Mouse (Mus musculus) forebrain, postnatal 0 days (tissue): ENCODE results near the gene Galntl6. TPM values are rescaled to one million over a fixed set of nuclear protein-coding genes. Genes with fewer than 3 reads are reported as not detected.

Source experiments
- ATAC-seq: fragments of 200-750 bp; cut with Nextera tagmentation; 2 replicates; pipeline ENCODE4 v1.8.0; 2017; ENCODE audit warnings: mild to moderate bottlenecking, moderate library complexity
- DNase-seq: peaks from one replicate; pipeline ENCODE4 v3.0.0-alpha.2; 2015
- H3K27ac ChIP-seq: fragments of 300-500 bp; sonication (generic); 2 replicates; pipeline ENCODE4 v1.5.1; 2014; ENCODE audit warnings: low read depth, mild to moderate bottlenecking, antibody characterized with exemption, low read length, moderate library complexity, mixed read lengths
- H3K27me3 ChIP-seq: fragments of 300-500 bp; sonication (generic); 2 replicates; pipeline ENCODE4 v1.6.1; 2014; ENCODE audit warnings: mild to moderate bottlenecking, low read length, mixed read lengths; ENCODE audit not compliant: insufficient read depth
- H3K36me3 ChIP-seq: fragments of 300-500 bp; sonication (generic); 2 replicates; pipeline ENCODE4 v1.6.1; 2014; ENCODE audit warnings: mild to moderate bottlenecking, moderate library complexity; ENCODE audit not compliant: insufficient read depth
- H3K4me1 ChIP-seq: fragments of 300-500 bp; sonication (generic); 2 replicates; pipeline ENCODE4 v1.6.1; 2014; ENCODE audit warnings: antibody characterized with exemption; ENCODE audit not compliant: insufficient read depth
- H3K4me2 ChIP-seq: fragments of 300-500 bp; sonication (generic); 2 replicates; pipeline ENCODE4 v1.6.1; 2014; ENCODE audit warnings: low read depth, mild to moderate bottlenecking, moderate library complexity
- H3K4me3 ChIP-seq: fragments of 300-500 bp; sonication (generic); 2 replicates; pipeline ENCODE4 v1.5.1; 2014; ENCODE audit warnings: low read depth, low read length, mixed read lengths
- H3K9ac ChIP-seq: fragments of 300-500 bp; sonication (generic); 2 replicates; pipeline ENCODE4 v1.6.1; 2014; ENCODE audit warnings: mild to moderate bottlenecking
- H3K9me3 ChIP-seq: fragments of 300-500 bp; sonication (generic); 2 replicates; pipeline ENCODE4 v1.6.1; 2016; ENCODE audit warnings: low read length
- CTCF ChIP-seq: sonication (generic); IDR thresholded peaks from 2 replicates; pipeline ENCODE4 v1.5.1; 2016; ENCODE audit warnings: antibody characterized with exemption, control low read depth, low read depth
- WGBS: fragments of 180-500 bp; shearing (Covaris S2); extraction: QIAGEN DNeasy Blood & Tissue Kit; methylation state at CpG from one replicate; pipeline ENCODE4 v1.1.7; 2014; 5-methylcytosine and 5-hydroxymethylcytosine counted together
- polyA plus RNA-seq: library from polyadenylated mRNA; unstranded; fragments of >200 nt; fragmentation: Nextera tagmentation; extraction: Ambion mirVana; gene quantifications from 2 replicates; pipeline ENCODE4 v1.2.1, GENCODE M21; 2015
- total RNA-seq: library from RNA; depleted of rRNA; stranded (reverse); fragments of >200 nt; gene quantifications from 2 replicates; pipeline ENCODE4 v1.2.3, GENCODE M21; 2014

The Galntl6 gene
- total and polyA plus RNA-seq, 2 experiments from 2014 or later, result 15.0 to 27.8 TPM

DNA sequence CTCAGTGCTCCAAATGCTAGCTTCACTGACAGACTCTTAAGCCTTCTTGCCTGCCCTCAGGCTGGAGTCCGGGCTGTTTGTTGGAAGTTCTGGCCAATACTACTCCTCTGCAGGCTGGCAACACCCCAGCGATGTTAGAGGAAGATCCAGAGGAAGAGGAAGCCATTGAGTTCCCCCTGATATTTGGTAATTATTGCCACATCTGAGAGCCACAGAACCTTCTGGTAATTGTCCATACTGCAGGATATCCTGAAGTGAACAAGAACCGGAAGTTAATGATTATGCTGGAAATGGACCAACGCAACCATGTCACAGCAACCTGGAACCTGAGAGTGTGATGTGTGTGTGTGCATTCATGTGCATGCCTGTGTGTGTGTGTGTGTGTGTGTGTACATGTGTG is 1111.2 kb downstream of the Galntl6 start:
- no peaks in the 10 kb centered on the region for H3K36me3 ChIP-seq
- TF ChIP-seq CTCF, result no peak
- WGBS, result 77% methylated on average over 4 of the region's 4 CpGs
- no peaks in the 10 kb centered on the region for H3K9me3 ChIP-seq
- no peak overlapping the region for H3K4me3 ChIP-seq
- DNase-seq, result no peak
- H3K4me2 ChIP-seq, result no peak overlapping the region
- no peak overlapping the region for H3K27ac ChIP-seq
- H3K27me3 ChIP-seq, result no peaks in the 10 kb centered on the region
- peaks cover 9% of the 10 kb centered on the region; the same call in 1 of the 2 replicates for H3K4me1 ChIP-seq
- no peak for ATAC-seq
- no peak overlapping the region for H3K9ac ChIP-seq

DNA sequence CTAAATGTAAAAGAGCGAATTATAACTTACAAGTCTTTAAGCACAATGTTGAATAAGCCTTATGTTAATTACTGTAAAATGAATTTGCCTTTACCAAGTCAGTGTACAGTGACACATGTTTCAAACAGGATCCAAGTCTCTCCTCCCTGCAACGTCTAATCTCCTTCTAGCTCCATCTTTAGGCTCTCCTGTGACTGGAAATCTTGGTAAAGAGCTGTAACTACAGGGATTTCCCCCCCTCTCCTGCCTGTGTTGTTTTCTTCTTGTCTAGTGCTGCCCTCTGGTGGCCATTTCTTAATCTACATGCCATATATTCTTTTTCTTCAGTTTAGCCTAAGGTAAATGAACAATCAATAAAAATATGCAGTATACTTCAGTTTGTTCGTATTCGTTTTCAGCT is 1112.1 kb downstream of the Galntl6 start:
- Histone ChIP-seq H3K9me3 (no peaks in the 10 kb centered on the region), H3K4me2 (peak overlapping the region; percentile 47), H3K4me1 (peaks cover 9% of the 10 kb centered on the region; the same call in 1 of the 2 replicates), H3K27ac (peak overlapping the region; percentile 68), H3K36me3 (no peaks in the 10 kb centered on the region), H3K27me3 (no peaks in the 10 kb centered on the region), H3K4me3 (peak overlapping the region; percentile 25; the same call in 1 of the 2 replicates), H3K9ac (peak overlapping the region; percentile 40; the same call in 1 of the 2 replicates)
- peak; percentile 94 for ATAC-seq
- peak; percentile 87 for TF ChIP-seq CTCF
- WGBS, result 11% methylated on average over 4 of the region's 4 CpGs
- peak; percentile 93 for DNase-seq

DNA sequence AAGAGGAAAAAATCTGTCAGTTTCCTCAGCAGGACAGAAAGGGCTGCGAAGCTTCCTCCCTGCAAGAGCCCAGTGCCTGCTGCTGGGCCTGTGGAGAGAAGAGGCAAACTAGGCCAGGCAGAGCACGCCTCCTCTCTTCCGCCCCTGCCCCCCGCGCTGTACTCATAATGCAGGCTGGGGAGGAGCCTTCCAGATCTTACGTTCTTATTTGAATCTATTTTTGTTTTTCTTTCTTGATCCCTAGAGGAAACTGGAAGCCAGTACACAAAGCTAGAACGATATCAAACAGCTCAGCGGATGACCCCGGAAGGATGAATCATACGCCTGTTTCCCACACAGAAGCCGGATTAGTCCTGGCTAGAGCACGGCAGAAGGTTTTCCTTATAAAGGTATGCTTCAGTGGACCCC is 1112.6 kb downstream of the Galntl6 start:
- Histone ChIP-seq H3K4me2 (peak overlapping the region; percentile 47), H3K27ac (peak overlapping the region; percentile 68), H3K36me3 (no peaks in the 10 kb centered on the region), H3K4me1 (peaks cover 9% of the 10 kb centered on the region; the same call in 1 of the 2 replicates), H3K4me3 (peak overlapping the region; percentile 25), H3K9ac (peak overlapping the region; percentile 40), H3K9me3 (no peaks in the 10 kb centered on the region), H3K27me3 (no peaks in the 10 kb centered on the region)
- peak; percentile 69 for DNase-seq
- 0 out of 2 replicates have a peak, but pooled peaks have one; percentile 4 for TF ChIP-seq CTCF
- peak; percentile 88 for ATAC-seq
- WGBS, result 5% methylated on average over 12 of the region's 12 CpGs

DNA sequence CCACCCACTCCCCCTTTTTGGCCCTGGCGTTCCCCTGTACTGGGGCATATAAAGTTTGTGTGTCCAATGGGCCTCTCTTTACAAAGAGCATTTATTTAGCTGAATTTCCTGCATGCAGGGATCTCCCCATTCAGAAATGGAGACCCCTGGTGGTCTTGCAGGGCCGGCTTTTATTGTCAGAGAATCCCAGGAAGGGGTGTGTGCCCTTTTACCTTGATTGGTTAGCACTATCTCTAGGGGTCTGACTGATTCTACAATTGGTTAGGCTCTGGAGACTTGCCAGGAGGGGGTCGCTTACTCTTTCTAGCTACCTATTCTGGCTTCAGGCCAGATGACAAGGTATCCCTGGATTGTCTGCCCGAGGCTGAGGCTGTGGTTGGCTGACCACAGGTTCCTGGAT is 1119.0 kb downstream of the Galntl6 start:
- no peak overlapping the region for H3K27ac ChIP-seq
- no peak; the same call in 1 of the 2 replicates for ATAC-seq
- no peaks in the 10 kb centered on the region for H3K4me1 ChIP-seq
- H3K9me3 ChIP-seq, result no peaks in the 10 kb centered on the region
- H3K4me3 ChIP-seq, result no peak overlapping the region
- no peak for DNase-seq
- peak; percentile 49 for TF ChIP-seq CTCF
- H3K36me3 ChIP-seq, result no peaks in the 10 kb centered on the region
- no peak overlapping the region for H3K4me2 ChIP-seq
- H3K9ac ChIP-seq, result no peak overlapping the region
- no peaks in the 10 kb centered on the region for H3K27me3 ChIP-seq
- WGBS, result 23% methylated on average over 4 of the region's 4 CpGs

DNA sequence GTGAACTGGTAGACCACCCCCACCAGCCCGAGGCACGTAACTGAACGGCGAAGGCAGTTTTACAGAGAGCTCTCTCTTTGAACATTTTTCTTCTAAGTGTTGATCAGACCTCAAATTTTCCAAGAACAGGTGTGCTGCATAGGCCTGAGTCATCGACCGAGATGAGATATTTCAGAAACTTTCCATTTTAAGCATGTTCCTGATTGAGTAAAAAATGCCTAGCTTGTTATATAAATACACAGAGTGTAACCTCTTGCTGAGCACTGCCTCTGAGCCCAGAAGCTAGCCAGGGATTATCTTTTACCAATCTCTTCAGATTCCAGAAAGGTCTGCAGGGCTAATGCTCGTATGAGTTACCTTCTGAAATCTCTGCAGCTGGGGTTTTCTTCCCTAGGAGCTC is 1120.2 kb downstream of the Galntl6 start:
- no peaks in the 10 kb centered on the region for H3K36me3 ChIP-seq
- no peak overlapping the region for H3K4me3 ChIP-seq
- H3K4me1 ChIP-seq, result no peaks in the 10 kb centered on the region
- WGBS, result 74% methylated on average over 7 of the region's 7 CpGs
- DNase-seq (no peak), ATAC-seq (no peak)
- H3K9me3 ChIP-seq, result no peaks in the 10 kb centered on the region
- no peak overlapping the region for H3K27ac ChIP-seq
- no peak overlapping the region for H3K4me2 ChIP-seq
- H3K9ac ChIP-seq, result no peak overlapping the region
- H3K27me3 ChIP-seq, result no peaks in the 10 kb centered on the region
- no peak for TF ChIP-seq CTCF

DNA sequence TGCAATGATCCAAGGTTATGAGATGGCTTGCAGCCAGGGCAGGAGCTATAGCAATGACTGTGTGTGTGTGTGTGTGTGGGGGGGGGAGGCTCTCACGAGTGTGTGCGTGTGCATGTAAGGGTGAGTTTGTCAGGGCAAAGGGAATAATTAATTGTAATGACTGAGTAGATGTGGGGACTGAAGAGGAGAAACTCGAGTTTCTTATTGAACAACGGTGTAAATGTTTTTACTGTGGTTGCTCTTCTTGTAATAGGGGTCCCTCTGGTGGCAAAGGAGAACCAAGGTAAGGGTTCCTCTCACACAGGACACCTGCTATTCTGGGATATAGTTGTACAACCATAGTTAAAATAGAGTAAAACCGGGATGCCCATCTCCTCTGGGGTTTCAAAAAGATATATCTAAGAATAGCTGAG is 1121.1 kb downstream of the Galntl6 start:
- DNase-seq (peak; percentile 49), ATAC-seq (peak; percentile 51; the same call in 1 of the 2 replicates)
- Histone ChIP-seq H3K4me3 (no peak overlapping the region), H3K27me3 (no peaks in the 10 kb centered on the region), H3K9me3 (no peaks in the 10 kb centered on the region), H3K4me2 (no peak overlapping the region), H3K36me3 (no peaks in the 10 kb centered on the region), H3K4me1 (no peaks in the 10 kb centered on the region), H3K27ac (no peak overlapping the region), H3K9ac (no peak overlapping the region)
- 42% methylated on average over 5 of the region's 5 CpGs for WGBS
- TF ChIP-seq CTCF, result peak; percentile 72

DNA sequence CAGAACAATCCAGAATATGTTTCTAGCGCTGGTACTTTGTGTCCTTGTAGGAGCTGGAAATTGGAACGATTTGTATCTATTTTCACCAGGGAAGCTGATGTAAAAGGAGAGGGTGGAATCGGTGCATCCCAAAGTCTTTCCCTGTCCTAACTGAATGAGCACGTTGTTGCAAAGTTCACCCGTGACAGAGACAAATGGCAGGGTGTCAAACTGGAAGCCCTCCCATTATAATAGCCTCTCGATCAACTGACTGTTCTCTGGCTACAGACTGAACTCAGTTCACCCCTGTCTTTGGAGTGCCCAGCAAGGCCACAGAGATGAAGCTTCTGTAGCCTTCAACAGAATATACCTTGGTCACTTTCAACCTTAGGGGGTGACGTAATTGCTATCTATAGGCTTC is 1132.9 kb downstream of the Galntl6 start:
- Histone ChIP-seq H3K36me3 (no peaks in the 10 kb centered on the region), H3K4me2 (no peak overlapping the region), H3K4me3 (no peak overlapping the region), H3K27ac (no peak overlapping the region), H3K4me1 (no peaks in the 10 kb centered on the region), H3K9ac (no peak overlapping the region), H3K9me3 (no peaks in the 10 kb centered on the region), H3K27me3 (no peaks in the 10 kb centered on the region)
- no peak for TF ChIP-seq CTCF
- WGBS, result 83% methylated on average over 7 of the region's 7 CpGs
- no peak for DNase-seq
- no peak for ATAC-seq
